Mouse (Mus musculus) stomach, postnatal 0 days (tissue): ENCODE data around the gene Prok1.

Experiments used
- CTCF ChIP-seq: IDR thresholded peaks from 2 replicates; pipeline ENCODE4 v1.5.1; 2016; ENCODE audit warnings: antibody characterized with exemption, low read depth, mild to moderate bottlenecking, moderate library complexity
- EP300 ChIP-seq: optimal IDR thresholded peaks from 2 replicates; pipeline ENCODE3; 2016; ENCODE audit warnings: antibody characterized with exemption

DNA sequence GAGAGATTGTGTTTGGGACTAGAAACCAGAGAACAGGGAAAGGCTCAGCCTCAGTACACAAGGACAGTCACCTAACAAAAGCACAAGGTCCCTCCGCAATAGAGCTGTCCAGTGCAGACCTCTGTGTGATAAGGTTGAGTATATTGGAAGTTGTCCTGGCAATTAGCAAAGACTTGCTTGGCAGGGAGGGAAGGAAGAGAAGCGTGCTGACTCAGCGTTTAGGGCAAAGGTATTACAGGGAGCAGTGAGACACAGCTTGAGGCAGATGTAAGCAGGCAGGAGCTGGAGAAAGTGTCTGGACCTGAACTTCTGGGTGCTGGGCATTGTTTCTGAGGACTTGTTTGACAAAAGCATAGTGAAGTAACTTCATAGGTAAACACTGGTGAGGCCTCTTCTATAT, 16.5 kb upstream of the Prok1 start:
- no peak for TF ChIP-seq CTCF
- TF ChIP-seq EP300, result no peak
